Mouse (Mus musculus) myocyte (in vitro differentiated cells): ENCODE results near the gene Prdm2. TPM values are rescaled to one million over a fixed set of nuclear protein-coding genes. Genes with fewer than 3 reads are reported as not detected.
A peak's percentile ranks its signal among the peaks of the same experiment; 100 is the strongest.

Experiments used
- H3K27me3 ChIP-seq: one replicate; pipeline ENCODE4 v1.6.1; 2011; ENCODE audit not compliant: control insufficient read depth, insufficient read depth, insufficient read length
- H3K36me3 ChIP-seq: one replicate; pipeline ENCODE4 v1.6.1; 2011; ENCODE audit not compliant: control insufficient read depth, insufficient read depth
- H3K4me2 ChIP-seq: one replicate; pipeline ENCODE4 v1.6.1; 2011; ENCODE audit warnings: low read depth, control low read depth
- H3K4me3 ChIP-seq: one replicate; pipeline ENCODE4 v1.5.1; 2011; ENCODE audit warnings: mild to moderate bottlenecking, control low read depth, moderate library complexity
- H3K79me2 ChIP-seq: one replicate; pipeline ENCODE4 v1.6.1; 2011; ENCODE audit not compliant: control insufficient read depth, insufficient read depth
- H3ac ChIP-seq: one replicate; pipeline ENCODE4 v1.6.1; 2011; ENCODE audit not compliant: control insufficient read depth, insufficient read length
- CEBPB ChIP-seq: IDR thresholded peaks from 2 replicates; pipeline ENCODE4 v1.6.1; 2011; ENCODE audit warnings: mild to moderate bottlenecking, moderate library complexity; ENCODE audit not compliant: poor library complexity, insufficient read depth, severe bottlenecking
- E2F4 ChIP-seq: IDR thresholded peaks from one replicate; pipeline ENCODE4 v1.6.1; 2011; ENCODE audit warnings: mild to moderate bottlenecking, control low read depth, moderate library complexity; ENCODE audit not compliant: insufficient read depth
- MAX ChIP-seq: IDR thresholded peaks from one replicate; pipeline ENCODE4 v1.6.1; 2011; ENCODE audit warnings: low read depth, mild to moderate bottlenecking, control low read depth
- MYOD1 ChIP-seq, 3 experiments: IDR thresholded peaks; one replicate each; pipeline ENCODE4 v1.6.1; 2011; ENCODE audit warnings: control low read depth in 2 of 3, low read depth in 2 of 3, mild to moderate bottlenecking in 2 of 3, moderate library complexity in 1 of 3; ENCODE audit not compliant: insufficient read length in 2 of 3, control insufficient read depth in 1 of 3
- MYOG ChIP-seq, 3 experiments: IDR thresholded peaks; one replicate each; pipeline ENCODE4 v1.6.1; 2011; ENCODE audit warnings: control low read depth in 2 of 3, low read depth in 2 of 3, mild to moderate bottlenecking in 2 of 3; ENCODE audit not compliant: insufficient read length in 2 of 3, control insufficient read depth in 1 of 3, insufficient read depth in 1 of 3
- POLR2A ChIP-seq: IDR thresholded peaks from one replicate; pipeline ENCODE4 v1.6.1; 2011; ENCODE audit warnings: low read depth, mild to moderate bottlenecking, control low read depth, moderate library complexity; ENCODE audit not compliant: insufficient read length
- POLR2AphosphoS2 ChIP-seq: IDR thresholded peaks from one replicate; pipeline ENCODE4 v1.6.1; 2011; ENCODE audit warnings: low read depth, control low read depth; ENCODE audit not compliant: insufficient read length
- REST ChIP-seq: IDR thresholded peaks from one replicate; pipeline ENCODE4 v1.6.1; 2011; ENCODE audit warnings: mild to moderate bottlenecking, control low read depth, moderate library complexity; ENCODE audit not compliant: insufficient read depth, insufficient read length
- SRF ChIP-seq: IDR thresholded peaks from one replicate; pipeline ENCODE4 v1.6.1; 2011; ENCODE audit warnings: low read depth; ENCODE audit not compliant: control insufficient read depth, insufficient read length
- TCF12 ChIP-seq: IDR thresholded peaks from one replicate; pipeline ENCODE4 v1.6.1; 2011; ENCODE audit warnings: mild to moderate bottlenecking, control low read depth; ENCODE audit not compliant: poor library complexity, insufficient read depth, severe bottlenecking
- TCF3 ChIP-seq: IDR thresholded peaks from one replicate; pipeline ENCODE4 v1.6.1; 2011; ENCODE audit warnings: low read depth, control low read depth; ENCODE audit not compliant: insufficient read length
- USF1 ChIP-seq: IDR thresholded peaks from one replicate; pipeline ENCODE4 v1.6.1; 2011; ENCODE audit warnings: low read depth, mild to moderate bottlenecking, control low read depth, moderate library complexity
- polyA plus RNA-seq: library from polyadenylated mRNA; unstranded; fragments of >200 nt; fragmentation: generic; extraction: Trizol; gene quantifications from one replicate; pipeline ENCODE4 v1.2.1, GENCODE M21; 2012; ENCODE audit warnings: missing spikeins

Gene Prdm2
- polyA plus RNA-seq, 1 experiment: 14.5 TPM

- Histone ChIP-seq H3K4me3 (no peak overlapping the region), H3ac (no peak overlapping the region), H3K36me3 (no peaks in the 10 kb centered on the region), H3K27me3 (no peaks in the 10 kb centered on the region), H3K4me2 (no peak overlapping the region), H3K79me2 (no peaks in the 10 kb centered on the region)
- TF ChIP-seq SRF (no peak), TCF12 (no peak)
These were observed 6.5 kb upstream of the Prdm2 start for GRCm38 (mm10) chr4:143219316-143219751.

- H3K27me3 ChIP-seq: no peaks in the 10 kb centered on the region
These were observed 6.1 kb upstream of the Prdm2 start for GRCm38 (mm10) chr4:143218858-143219257.

GRCm38 (mm10) chr4:143217189-143217588, 4.4 kb upstream of the Prdm2 start:
- no peak overlapping the region for H3K4me2 ChIP-seq
- H3K79me2 ChIP-seq: no peaks in the 10 kb centered on the region
- H3ac ChIP-seq: no peak overlapping the region
- H3K4me3 ChIP-seq: no peak overlapping the region
- H3K27me3 ChIP-seq: no peaks in the 10 kb centered on the region
- no peaks in the 10 kb centered on the region for H3K36me3 ChIP-seq
- TF ChIP-seq TCF3: no peak
- TF ChIP-seq POLR2A: no peak
- TF ChIP-seq POLR2AphosphoS2: no peak
- TF ChIP-seq MYOG (IDR thresholded peaks at IDR 0.05; ENCODE audit: control insufficient read depth in 1 of 3, insufficient read depth in 1 of 3, insufficient read length in 2 of 3, low read depth in 2 of 3): no peak
- TF ChIP-seq SRF: no peak
- no peak for TF ChIP-seq USF1
- no peak for TF ChIP-seq CEBPB
- no peak for TF ChIP-seq TCF12
- TF ChIP-seq MYOD1 (IDR thresholded peaks at IDR 0.05; ENCODE audit: control insufficient read depth in 1 of 3, insufficient read length in 2 of 3, low read depth in 2 of 3): no peak
- TF ChIP-seq E2F4: no peak
- no peak for TF ChIP-seq REST
- no peak for TF ChIP-seq MAX

More at GRCm38 (mm10) chr4:143218858-143219257, 6.1 kb upstream of the Prdm2 start:
- no peak overlapping the region for H3K4me2 ChIP-seq
- no peak for TF ChIP-seq MYOG (IDR thresholded peaks at IDR 0.05; ENCODE audit: control insufficient read depth in 1 of 3, insufficient read depth in 1 of 3, insufficient read length in 2 of 3, low read depth in 2 of 3)
- TF ChIP-seq E2F4: no peak
- no peak for TF ChIP-seq MYOD1 (IDR thresholded peaks at IDR 0.05; ENCODE audit: control insufficient read depth in 1 of 3, insufficient read length in 2 of 3, low read depth in 2 of 3)
- no peak for TF ChIP-seq POLR2AphosphoS2
- no peak for TF ChIP-seq CEBPB
- no peaks in the 10 kb centered on the region for H3K79me2 ChIP-seq
- no peak overlapping the region for H3ac ChIP-seq
- no peaks in the 10 kb centered on the region for H3K36me3 ChIP-seq
- no peak overlapping the region for H3K4me3 ChIP-seq

DNA sequence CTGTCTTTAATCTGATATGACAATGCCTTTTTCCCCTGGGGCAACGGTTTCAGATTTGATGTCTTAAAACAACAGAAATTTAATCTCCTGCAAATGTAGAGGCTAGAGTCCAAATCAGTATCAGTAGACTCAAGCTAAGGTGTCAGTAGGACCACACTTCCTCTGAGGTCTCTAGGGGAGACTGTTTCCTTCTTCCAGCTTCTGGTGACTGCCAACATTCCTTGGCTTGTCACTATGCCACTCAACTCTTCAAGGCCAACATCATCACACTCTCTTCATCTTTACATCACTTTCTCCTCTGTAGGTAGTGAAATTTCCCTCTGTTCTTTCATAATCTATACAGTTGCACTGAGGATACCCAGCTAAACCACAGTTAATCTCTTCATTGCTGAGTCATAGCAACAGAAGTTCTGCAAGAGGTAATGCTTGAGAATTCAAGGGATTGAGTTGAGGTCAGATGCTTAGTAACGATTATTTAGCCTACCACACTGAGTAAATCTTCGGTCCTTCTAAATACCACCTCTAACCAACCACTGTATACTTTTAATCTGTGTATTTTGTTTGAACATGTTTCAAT, 1.5 kb upstream of the Prdm2 start:
- no peak for TF ChIP-seq MYOD1 (IDR thresholded peaks at IDR 0.05; ENCODE audit: control insufficient read depth in 1 of 3, insufficient read length in 2 of 3, low read depth in 2 of 3)
- H3K4me2 ChIP-seq: no peak overlapping the region

GRCm38 (mm10) chr4:143213571-143213970, 776 bp upstream of the Prdm2 start:
- H3K36me3 ChIP-seq: no peaks in the 10 kb centered on the region
- H3K79me2 ChIP-seq: peaks cover 12% of the 10 kb centered on the region
- TF ChIP-seq TCF12 (no peak), MYOD1 (IDR thresholded peaks at IDR 0.05; ENCODE audit: control insufficient read depth in 1 of 3, insufficient read length in 2 of 3, low read depth in 2 of 3) (no peak), MAX (no peak), USF1 (no peak), REST (no peak), POLR2AphosphoS2 (no peak), POLR2A (no peak)
- peak overlapping the region; percentile 50 for H3K4me3 ChIP-seq
- H3ac ChIP-seq: no peak overlapping the region
- no peaks in the 10 kb centered on the region for H3K27me3 ChIP-seq
- no peak overlapping the region for H3K4me2 ChIP-seq

More for the DNA sequence above, 1.5 kb upstream of the Prdm2 start:
- Histone ChIP-seq H3ac (no peak overlapping the region), H3K4me3 (no peak overlapping the region), H3K27me3 (no peaks in the 10 kb centered on the region), H3K36me3 (no peaks in the 10 kb centered on the region), H3K79me2 (peaks cover 12% of the 10 kb centered on the region)

GRCm38 (mm10) chr4:143213175-143213479, 332 bp upstream of the Prdm2 start:
- Histone ChIP-seq H3K36me3 (no peaks in the 10 kb centered on the region), H3K27me3 (no peaks in the 10 kb centered on the region), H3K4me2 (peak overlapping the region; percentile 74), H3K79me2 (peaks cover 12% of the 10 kb centered on the region), H3ac (peak overlapping the region; percentile 66), H3K4me3 (peak overlapping the region; percentile 50)
- TF ChIP-seq TCF12: no peak
- no peak for TF ChIP-seq REST
- TF ChIP-seq SRF: no peak
- TF ChIP-seq MAX: no peak
- no peak for TF ChIP-seq POLR2A
- TF ChIP-seq USF1: no peak
- TF ChIP-seq CEBPB: no peak
- TF ChIP-seq MYOD1 (IDR thresholded peaks at IDR 0.05; ENCODE audit: control insufficient read depth in 1 of 3, insufficient read length in 2 of 3, low read depth in 2 of 3): no peak
- no peak for TF ChIP-seq MYOG (IDR thresholded peaks at IDR 0.05; ENCODE audit: control insufficient read depth in 1 of 3, insufficient read depth in 1 of 3, insufficient read length in 2 of 3, low read depth in 2 of 3)
- TF ChIP-seq POLR2AphosphoS2: no peak
- TF ChIP-seq E2F4: no peak
